Mouse (Mus musculus): ENCODE data around the gene Prmt9. TPM values are rescaled to one million over a fixed set of nuclear protein-coding genes. Genes with fewer than 3 reads are reported as not detected.
A peak's percentile ranks its signal among the peaks of the same experiment; 100 is the strongest.

The Prmt9 gene
- total and polyA plus RNA-seq, 2 experiments from 2014 or later = 21.1 to 23.0 TPM

- ATAC-seq = peak; percentile 56; the same call in 1 of the 2 replicates
- H3K27ac ChIP-seq = peak overlapping the region; percentile 56; the same call in 1 of the 2 replicates
- 6% methylated on average over 33 of the region's 33 CpGs for WGBS
Measured at GRCm38 (mm10) chr8:77518201-77519115, 30.7 kb upstream of the Prmt9 start.

GRCm38 (mm10) chr8:77520601-77521000 lies 28.6 kb upstream of the Prmt9 start:
- Histone ChIP-seq H3K27ac (no peak overlapping the region), H3K27me3 (ENCODE audit: insufficient read depth, low read length) (no peaks in the 10 kb centered on the region), H3K4me1 (ENCODE audit: insufficient read depth, low read length) (no peaks in the 10 kb centered on the region), H3K4me2 (ENCODE audit: low read depth, low read length) (no peak overlapping the region), H3K4me3 (ENCODE audit: low read length) (no peak overlapping the region), H3K9ac (replicated peaks; ENCODE audit: low read length) (no peak overlapping the region), H3K9me3 (ENCODE audit: low read length) (no peaks in the 10 kb centered on the region), H3K36me3 (ENCODE audit: insufficient read depth, low read length) (no peaks in the 10 kb centered on the region)
- 95% methylated on average over 4 of the region's 4 CpGs for WGBS
- no peak for DNase-seq (ENCODE audit: low spot score)
- no peak for ATAC-seq
- no peak for TF ChIP-seq CTCF (IDR thresholded peaks at IDR 0.05; ENCODE audit: low read depth)

More at GRCm38 (mm10) chr8:77518201-77519115, 30.7 kb upstream of the Prmt9 start:
- H3K4me3 ChIP-seq (ENCODE audit: low read length) = peak overlapping the region; percentile 67
- H3K4me1 ChIP-seq (ENCODE audit: insufficient read depth, low read length) = no peaks in the 10 kb centered on the region
- no peak for TF ChIP-seq CTCF (IDR thresholded peaks at IDR 0.05; ENCODE audit: low read depth)
- no peaks in the 10 kb centered on the region for H3K27me3 ChIP-seq (ENCODE audit: insufficient read depth, low read length)
- peak overlapping the region; percentile 59 for H3K9ac ChIP-seq (replicated peaks; ENCODE audit: low read length)
- peak overlapping the region; percentile 88 for H3K4me2 ChIP-seq (ENCODE audit: low read depth, low read length)
- H3K9me3 ChIP-seq (ENCODE audit: low read length) = no peaks in the 10 kb centered on the region
- no peaks in the 10 kb centered on the region for H3K36me3 ChIP-seq (ENCODE audit: insufficient read depth, low read length)
- DNase-seq (ENCODE audit: low spot score) = peak; percentile 54

GRCm38 (mm10) chr8:77521028-77521785 lies 28.0 kb upstream of the Prmt9 start:
- DNase-seq (ENCODE audit: low spot score) (no peak), ATAC-seq (no peak)
- H3K27me3 ChIP-seq (ENCODE audit: insufficient read depth, low read length) = no peaks in the 10 kb centered on the region
- H3K36me3 ChIP-seq (ENCODE audit: insufficient read depth, low read length) = no peaks in the 10 kb centered on the region
- H3K4me2 ChIP-seq (ENCODE audit: low read depth, low read length) = no peak overlapping the region
- no peak overlapping the region for H3K9ac ChIP-seq (replicated peaks; ENCODE audit: low read length)
- no peak overlapping the region for H3K27ac ChIP-seq
- no peak for TF ChIP-seq CTCF (IDR thresholded peaks at IDR 0.05; ENCODE audit: low read depth)
- no peaks in the 10 kb centered on the region for H3K9me3 ChIP-seq (ENCODE audit: low read length)
- H3K4me3 ChIP-seq (ENCODE audit: low read length) = no peak overlapping the region
- WGBS = 85% methylated on average over 8 of the region's 8 CpGs
- no peaks in the 10 kb centered on the region for H3K4me1 ChIP-seq (ENCODE audit: insufficient read depth, low read length)

GRCm38 (mm10) chr8:77522984-77523383 lies 26.2 kb upstream of the Prmt9 start:
- TF ChIP-seq CTCF (IDR thresholded peaks at IDR 0.05; ENCODE audit: low read depth) = no peak
- 90% methylated on average over 8 of the region's 8 CpGs for WGBS
- no peak overlapping the region for H3K27ac ChIP-seq
- no peak overlapping the region for H3K9ac ChIP-seq (replicated peaks; ENCODE audit: low read length)
- H3K4me3 ChIP-seq (ENCODE audit: low read length) = no peak overlapping the region
- no peaks in the 10 kb centered on the region for H3K27me3 ChIP-seq (ENCODE audit: insufficient read depth, low read length)
- no peaks in the 10 kb centered on the region for H3K36me3 ChIP-seq (ENCODE audit: insufficient read depth, low read length)
- no peak overlapping the region for H3K4me2 ChIP-seq (ENCODE audit: low read depth, low read length)
- DNase-seq (ENCODE audit: low spot score) (no peak), ATAC-seq (no peak)
- H3K4me1 ChIP-seq (ENCODE audit: insufficient read depth, low read length) = no peaks in the 10 kb centered on the region
- H3K9me3 ChIP-seq (ENCODE audit: low read length) = no peaks in the 10 kb centered on the region

- 79% methylated on average over 14 of the region's 14 CpGs for WGBS
Measured at GRCm38 (mm10) chr8:77524018-77524615, 25.1 kb upstream of the Prmt9 start.

GRCm38 (mm10) chr8:77524906-77525305 lies 24.3 kb upstream of the Prmt9 start:
- 0 out of 2 replicates have a peak, but pooled peaks have one; percentile 4 for TF ChIP-seq CTCF (IDR thresholded peaks at IDR 0.05; ENCODE audit: low read depth)
- H3K4me3 ChIP-seq (ENCODE audit: low read length) = no peak overlapping the region
- DNase-seq (ENCODE audit: low spot score) (no peak), ATAC-seq (no peak)
- no peaks in the 10 kb centered on the region for H3K27me3 ChIP-seq (ENCODE audit: insufficient read depth, low read length)
- no peak overlapping the region for H3K27ac ChIP-seq
- no peaks in the 10 kb centered on the region for H3K36me3 ChIP-seq (ENCODE audit: insufficient read depth, low read length)
- H3K4me1 ChIP-seq (ENCODE audit: insufficient read depth, low read length) = no peaks in the 10 kb centered on the region
- 93% methylated on average over 2 of the region's 2 CpGs for WGBS
- H3K9me3 ChIP-seq (ENCODE audit: low read length) = no peaks in the 10 kb centered on the region
- no peak overlapping the region for H3K9ac ChIP-seq (replicated peaks; ENCODE audit: low read length)
- H3K4me2 ChIP-seq (ENCODE audit: low read depth, low read length) = no peak overlapping the region

More at GRCm38 (mm10) chr8:77524018-77524615, 25.1 kb upstream of the Prmt9 start:
- Histone ChIP-seq H3K27ac (no peak overlapping the region), H3K4me3 (ENCODE audit: low read length) (no peak overlapping the region), H3K36me3 (ENCODE audit: insufficient read depth, low read length) (no peaks in the 10 kb centered on the region), H3K4me2 (ENCODE audit: low read depth, low read length) (no peak overlapping the region), H3K27me3 (ENCODE audit: insufficient read depth, low read length) (no peaks in the 10 kb centered on the region), H3K9ac (replicated peaks; ENCODE audit: low read length) (no peak overlapping the region), H3K9me3 (ENCODE audit: low read length) (no peaks in the 10 kb centered on the region), H3K4me1 (ENCODE audit: insufficient read depth, low read length) (no peaks in the 10 kb centered on the region)
- no peak for TF ChIP-seq CTCF (IDR thresholded peaks at IDR 0.05; ENCODE audit: low read depth)
- DNase-seq (ENCODE audit: low spot score) = no peak
- no peak for ATAC-seq
